Mouse (Mus musculus) forelimb bud, embryonic 11.5 days (tissue): ENCODE results near the gene Bud23.
"Not testable (repeated sequence)": the region's sequence is repeated elsewhere in the genome, so short reads cannot be mapped to it uniquely, and the experiment has no call there.

Experiments
- DNase-seq: peaks from one replicate; pipeline ENCODE4 v3.0.0-alpha.2; 2012; ENCODE audit warnings: low read depth, low spot score

Bud23 gene

DNA sequence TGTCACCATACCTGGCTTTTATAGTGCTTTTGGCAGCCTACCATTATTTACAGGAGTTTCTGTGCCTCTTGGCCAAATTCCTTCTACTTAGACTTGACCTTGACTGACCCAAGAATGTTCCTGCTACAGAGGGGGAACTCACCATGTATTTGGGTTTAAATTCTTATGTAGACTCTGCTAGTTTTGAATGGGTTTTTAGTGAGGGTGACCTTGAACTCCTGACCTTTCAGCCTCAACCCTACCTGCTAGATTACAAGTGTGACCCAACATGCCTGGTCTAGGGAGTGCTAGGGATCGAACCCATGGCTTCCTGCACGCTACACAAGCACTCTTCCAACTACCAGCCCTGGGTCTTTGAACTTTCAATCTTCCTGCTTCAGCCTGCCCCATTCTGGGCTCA lies 7.3 kb upstream of the Bud23 start:
- no peak for DNase-seq

DNA sequence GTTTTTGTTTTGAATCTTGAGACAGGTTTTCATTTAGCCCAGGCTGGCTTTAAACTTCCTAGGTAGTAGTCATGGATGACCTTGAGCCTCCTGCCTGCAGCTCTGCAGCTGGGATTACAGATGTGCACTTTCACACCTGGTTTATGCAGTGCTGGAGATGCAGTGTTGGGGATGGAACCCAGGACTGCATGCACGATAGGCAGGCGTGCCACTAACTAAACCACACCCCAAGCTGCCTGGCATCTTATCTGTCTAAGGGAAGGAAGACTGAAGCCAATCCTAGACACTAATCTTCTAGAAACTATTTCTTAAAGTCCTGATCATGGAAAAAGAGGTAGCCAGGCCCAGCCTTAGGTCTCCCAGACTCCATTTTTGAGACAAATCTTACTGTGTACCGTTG lies 5.7 kb upstream of the Bud23 start:
- DNase-seq: no peak

DNA sequence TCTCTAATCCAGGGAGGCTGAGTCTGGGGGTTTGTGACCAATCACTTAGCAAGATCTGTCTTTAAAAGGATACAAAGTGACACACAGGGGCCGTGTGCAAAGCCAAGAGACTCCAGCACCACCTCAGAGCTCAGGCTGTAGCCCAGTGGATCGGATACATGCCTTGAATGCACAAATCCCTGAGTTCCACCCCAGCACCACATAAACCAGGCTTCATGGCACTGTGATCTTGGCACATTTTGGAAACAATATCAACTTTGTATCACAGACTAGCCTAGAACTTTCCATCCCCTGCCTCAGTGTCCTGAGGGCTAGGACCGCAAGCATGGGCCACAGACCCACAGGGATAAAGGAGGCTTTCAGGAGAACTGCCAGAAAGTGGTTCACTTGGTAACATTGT lies 1.2 kb upstream of the Bud23 start:
- no peak for DNase-seq

DNA sequence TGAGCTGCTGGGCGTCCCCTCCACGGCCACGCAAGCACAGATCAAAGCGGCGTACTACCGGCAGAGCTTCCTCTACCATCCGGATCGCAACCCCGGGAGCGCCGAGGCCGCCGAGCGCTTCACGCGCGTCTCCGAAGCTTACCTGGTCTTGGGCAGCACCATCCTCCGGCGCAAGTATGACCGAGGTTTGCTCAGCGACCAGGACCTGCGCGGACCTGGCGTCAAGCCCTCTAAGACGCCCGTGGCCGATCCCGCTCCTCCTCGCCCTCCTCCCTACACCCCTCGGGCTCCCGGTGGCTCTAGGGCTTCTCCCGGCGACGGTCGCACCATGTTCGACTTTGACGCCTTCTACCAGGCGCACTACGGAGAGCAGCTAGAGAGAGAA lies 385 bp downstream of the Bud23 start:
- no peak for DNase-seq

DNA sequence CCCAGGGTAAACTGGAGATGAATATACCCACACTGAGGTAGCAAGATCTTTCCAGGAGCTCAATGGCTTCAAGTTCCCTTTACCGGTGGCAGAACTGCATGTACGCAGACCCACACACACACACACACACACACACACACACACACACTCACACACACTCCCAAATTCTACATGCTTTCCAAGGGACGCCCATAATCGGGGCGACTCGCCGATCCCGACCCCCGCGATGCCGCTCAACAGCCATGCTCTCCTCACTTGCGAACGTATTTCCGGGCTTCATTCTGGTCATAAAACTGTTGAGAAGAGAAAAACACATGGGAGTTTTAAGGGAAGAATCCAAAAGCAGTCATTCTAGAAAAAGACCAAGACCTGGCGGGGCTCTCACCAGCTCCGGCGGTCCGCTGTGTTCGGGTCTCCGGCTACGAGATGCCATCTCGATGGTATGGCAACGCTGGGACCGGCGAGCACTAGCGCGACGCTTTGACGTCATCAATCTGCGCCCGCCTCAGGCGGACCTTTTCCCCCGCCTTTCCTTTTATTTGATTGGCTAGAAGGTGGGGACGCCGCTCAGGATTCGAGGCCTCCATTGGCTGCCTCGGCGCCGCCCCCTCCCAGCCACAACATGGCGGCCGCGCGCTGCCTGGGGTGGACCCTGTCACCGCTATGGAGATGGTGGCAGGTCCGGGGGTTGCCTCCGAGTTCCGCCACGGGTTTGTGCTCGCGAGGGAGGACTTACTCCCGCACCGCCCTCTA lies 954 bp downstream of the Bud23 start, which contains the start of gene Dnajc30:
TSS of gene Dnajc30 (plus strand) at position 574 of the 753 bp plus-strand sequence.
- peak; percentile 98 for DNase-seq

DNA sequence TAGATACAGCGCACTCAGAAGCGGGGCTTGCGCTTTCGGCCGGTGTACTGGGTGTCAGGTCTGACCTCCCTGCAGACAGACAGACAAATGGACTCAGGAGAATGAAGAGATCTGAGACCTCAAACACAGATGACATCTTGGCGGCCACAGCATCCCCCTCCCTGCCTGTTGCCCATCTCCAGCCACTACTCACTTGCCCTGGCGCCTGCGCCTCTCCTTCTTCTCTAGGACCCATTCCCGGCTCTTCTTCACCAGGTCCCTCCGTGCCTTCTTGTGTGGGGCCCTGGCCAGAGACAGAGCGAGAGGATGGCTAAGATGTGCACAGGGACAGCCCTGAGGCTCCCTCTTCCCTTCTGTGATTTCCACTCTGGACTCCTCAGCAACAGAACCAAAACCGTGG lies 11.4 kb downstream of the Bud23 start:
- DNase-seq: no peak

DNA sequence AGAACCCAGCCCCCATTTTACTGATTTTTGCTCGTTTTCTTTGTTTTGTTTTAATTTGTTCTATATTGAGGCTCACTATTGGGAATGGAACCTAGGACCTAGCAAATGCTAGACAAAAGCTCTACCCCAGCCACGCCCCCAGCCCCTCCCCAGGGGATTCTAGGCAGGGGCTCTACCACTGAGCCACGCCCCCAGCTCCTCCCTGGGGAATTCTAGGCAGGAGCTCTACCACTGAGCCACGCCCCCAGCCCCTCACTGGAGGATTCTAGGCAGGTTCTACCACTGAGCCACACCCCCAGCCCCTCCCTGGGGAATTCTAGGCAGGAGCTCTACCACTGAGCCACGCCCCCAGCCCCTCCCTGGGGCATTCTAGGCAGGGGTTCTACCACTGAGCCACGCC lies 15.5 kb downstream of the Bud23 start:
- DNase-seq: not testable (repeated sequence)

DNA sequence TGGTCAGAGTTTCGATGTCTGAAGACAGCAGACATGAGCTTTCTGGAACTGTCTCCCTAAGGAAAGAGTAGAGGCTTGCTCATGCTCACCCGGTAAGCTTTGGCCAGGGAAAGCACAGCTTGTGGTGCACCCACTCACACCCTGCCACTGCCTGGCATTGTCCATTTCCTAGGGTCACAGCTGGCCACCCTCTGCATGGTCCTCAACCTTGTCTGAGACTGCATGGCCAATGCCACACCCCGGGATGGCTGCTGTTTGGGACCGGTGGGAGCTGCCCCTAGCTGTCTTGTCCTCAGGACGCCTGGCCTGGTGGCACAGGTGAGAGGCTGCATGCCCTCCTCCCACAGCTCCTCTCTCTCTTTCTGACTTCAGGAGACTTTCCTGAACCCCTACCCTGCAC lies 16.2 kb downstream of the Bud23 start:
- DNase-seq: no peak

DNA sequence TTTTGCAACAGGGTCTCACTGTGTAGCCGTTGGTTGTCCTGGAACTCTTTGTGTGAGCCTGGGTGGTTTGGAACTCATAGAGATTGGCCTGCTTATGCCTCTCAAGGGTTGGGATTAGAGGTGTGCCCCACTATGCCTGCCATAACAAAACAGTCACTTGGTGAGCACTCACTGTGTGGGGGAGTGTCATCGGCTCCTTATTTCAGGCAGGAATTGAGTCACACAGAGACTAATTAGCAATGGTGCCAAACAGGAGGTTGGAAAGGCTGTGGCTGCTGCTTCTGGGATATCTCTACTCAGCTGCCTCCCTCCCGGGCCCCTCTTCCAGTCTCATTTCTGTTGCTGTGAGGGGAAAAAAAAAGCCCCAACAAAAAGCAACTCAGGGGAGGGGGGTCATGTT lies 20.2 kb downstream of the Bud23 start:
- no peak for DNase-seq

DNA sequence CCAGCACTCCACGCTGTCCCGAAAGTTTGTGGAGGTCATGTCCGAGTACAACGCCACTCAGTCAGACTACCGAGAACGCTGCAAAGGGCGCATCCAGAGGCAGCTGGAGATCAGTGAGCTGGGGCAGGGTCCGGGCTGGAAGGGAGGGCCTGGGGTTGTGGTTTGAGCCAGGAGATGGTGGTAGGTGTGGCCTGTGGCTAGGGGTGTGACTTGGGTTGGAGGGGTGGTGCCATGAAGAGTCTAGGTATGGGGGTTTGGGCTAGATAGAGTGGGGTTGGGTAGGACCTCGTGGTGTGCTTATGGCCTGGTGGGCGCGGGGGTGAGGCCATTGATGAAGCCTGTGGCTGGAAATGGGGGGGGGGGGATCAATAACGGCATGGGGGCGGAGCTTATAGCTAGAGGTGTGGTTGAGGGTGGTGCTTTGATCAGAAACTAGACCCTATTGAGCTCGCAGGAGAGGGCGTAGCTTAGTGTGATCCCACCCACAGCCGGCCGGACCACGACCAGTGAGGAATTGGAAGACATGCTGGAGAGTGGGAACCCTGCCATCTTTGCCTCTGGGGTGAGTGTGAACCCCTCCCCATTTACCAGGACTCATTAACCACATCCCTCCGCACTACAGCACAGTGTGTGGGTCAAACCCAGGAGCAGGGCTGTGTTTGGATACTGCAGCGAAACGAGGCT lies 22.5 kb downstream of the Bud23 start:
- no peak for DNase-seq

DNA sequence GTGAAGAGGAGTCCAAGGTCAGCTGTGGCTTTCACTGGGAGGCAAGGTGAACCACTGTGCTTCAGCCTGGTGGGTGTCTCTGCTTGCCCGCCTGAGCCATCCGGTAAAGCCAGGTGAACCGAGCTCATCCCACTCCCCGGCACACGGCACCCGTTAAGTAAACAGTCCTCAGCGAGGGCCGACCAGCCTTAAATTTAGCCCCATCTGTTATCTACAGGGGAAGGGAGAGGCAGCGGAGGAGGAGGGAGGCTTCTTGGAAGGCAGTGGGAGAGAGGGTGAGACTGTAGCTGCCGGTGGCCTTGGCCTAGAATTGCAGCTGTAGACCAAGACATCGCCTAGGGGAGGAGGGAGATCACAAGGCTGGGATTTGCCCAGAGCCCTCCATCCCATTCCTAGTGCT lies 24.0 kb downstream of the Bud23 start:
- no peak for DNase-seq

DNA sequence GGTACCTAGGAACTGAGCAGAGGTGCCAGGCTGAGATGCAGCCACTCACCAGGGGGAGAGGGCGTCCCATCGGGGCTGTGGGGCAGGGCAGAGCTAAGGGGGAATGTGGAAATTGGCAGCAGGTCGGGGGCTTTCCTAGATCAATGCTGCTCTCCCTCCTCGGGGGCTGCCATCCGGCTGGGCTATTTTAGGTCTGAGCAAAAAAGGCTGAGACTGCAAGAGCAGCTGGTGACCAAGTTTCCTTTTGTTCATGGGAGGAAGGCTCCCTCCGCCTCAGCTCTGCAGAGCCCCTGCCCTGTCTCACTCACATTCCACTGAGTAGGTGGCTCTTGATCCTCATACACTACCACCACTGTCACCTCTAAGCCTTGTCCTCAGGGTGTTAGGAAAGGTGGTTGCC lies 24.7 kb downstream of the Bud23 start:
- no peak for DNase-seq

DNA sequence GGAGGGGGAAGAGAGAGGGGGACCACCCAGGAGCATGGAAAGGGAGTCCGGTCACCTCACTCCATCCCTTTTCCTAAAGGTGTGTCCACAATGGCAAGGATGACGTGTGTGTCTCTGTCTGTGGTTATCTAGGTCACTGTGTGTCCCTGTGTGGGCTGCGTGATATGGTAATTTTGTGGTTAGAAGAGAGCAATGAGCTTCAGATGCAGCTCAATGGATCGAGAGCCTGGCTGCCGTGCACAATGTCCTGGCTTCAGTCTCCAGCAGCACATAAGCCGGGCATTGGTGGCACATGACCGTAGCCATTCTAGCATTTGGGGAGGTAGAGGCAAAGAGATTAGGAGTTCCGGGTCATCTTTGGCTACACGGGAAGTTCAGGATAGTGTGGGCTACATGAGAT lies 25.2 kb downstream of the Bud23 start:
- DNase-seq: no peak

DNA sequence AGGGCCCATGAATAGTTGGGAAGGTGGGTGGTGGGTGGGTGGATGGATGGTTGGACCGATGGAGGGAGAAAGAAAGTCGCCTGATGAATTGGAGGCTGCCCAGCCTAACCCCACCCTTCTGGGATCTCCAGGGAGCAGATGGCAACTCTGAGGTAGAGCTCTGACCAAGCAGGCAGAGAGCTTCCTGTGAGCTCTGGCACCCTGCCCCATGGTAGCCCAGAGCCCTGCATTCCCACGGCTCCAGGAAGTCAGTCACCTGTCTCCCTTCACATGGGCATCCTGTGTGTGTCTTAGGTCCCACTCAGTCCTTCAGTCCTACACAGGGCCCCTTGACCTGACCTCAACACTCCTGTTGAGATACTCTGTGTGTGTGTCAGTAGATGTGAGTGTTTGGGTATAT lies 26.8 kb downstream of the Bud23 start:
- no peak for DNase-seq

DNA sequence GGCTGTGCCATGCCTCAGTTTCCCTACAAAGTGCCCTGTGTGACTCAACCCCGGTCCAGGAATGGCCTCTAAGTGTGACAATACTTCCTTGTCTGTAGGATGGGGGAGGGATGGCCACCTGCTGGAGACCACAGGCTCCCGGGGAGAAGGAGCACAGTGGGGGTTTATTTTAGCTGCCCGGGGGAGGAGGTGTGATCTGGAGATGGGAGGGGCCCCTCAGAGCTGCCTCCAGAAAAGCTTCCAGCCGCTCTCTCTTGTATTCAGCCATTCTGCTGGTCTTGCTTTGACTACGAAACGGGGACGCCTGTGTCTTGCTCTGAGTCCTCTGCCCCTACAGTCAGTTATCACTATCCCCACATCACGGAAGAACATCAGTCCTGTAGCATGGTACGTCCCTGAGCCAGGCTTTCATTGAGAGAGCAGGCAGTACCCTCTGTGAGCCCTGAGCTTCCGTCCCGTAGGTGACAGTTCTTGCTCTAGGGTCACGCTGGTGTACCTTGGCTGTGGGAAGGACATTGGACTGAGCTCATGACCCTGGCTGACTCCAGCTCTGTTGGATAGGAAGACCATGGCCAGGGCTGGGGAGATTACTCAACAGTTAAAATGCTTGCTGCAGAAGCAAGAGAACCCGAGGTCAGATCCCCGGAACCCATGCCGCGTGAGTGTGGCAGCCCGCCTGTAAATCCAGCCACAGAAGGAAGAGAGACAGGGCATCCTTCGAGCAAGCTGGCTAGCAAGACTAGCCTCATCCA lies 29.0 kb downstream of the Bud23 start:
- no peak for DNase-seq

DNA sequence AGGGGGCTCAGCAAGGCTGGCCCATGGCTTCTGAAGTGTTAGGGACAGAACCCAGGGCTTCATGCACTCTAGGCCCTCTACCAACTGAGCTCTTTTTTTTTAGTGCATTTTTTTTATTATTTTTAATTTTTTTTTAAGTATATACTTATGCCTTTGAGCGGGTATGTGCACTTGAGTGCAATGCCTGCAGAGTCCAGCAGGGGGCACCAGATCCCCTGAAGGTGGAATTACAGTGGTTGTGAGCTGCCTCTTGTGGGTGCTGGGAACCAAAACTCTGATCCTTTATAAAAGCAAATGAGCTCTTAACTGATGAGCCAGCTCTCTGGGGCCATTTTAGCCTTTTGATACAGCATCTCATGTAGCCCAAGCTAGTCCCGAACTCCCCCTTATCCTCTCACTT lies 30.2 kb downstream of the Bud23 start:
- DNase-seq: no peak

DNA sequence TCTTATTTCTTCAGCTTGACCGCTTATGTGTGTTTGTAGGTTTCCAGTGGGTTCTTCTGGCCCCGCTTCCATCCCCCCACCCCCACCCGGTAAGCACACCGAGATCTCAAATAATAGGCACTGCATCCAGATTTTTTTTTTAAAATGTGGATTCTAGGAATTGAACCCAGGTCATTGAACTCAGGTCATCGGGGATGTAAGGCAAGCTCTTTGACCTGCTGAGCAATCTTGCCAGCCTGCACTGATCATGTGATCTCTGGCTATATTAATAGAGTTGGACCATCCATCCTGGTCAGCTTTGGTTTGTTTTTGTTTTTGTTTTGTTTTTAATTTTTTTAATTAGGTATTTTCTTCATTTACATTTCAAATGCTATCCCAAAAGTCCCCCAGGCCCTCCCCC lies 32.2 kb downstream of the Bud23 start:
- DNase-seq: no peak

DNA sequence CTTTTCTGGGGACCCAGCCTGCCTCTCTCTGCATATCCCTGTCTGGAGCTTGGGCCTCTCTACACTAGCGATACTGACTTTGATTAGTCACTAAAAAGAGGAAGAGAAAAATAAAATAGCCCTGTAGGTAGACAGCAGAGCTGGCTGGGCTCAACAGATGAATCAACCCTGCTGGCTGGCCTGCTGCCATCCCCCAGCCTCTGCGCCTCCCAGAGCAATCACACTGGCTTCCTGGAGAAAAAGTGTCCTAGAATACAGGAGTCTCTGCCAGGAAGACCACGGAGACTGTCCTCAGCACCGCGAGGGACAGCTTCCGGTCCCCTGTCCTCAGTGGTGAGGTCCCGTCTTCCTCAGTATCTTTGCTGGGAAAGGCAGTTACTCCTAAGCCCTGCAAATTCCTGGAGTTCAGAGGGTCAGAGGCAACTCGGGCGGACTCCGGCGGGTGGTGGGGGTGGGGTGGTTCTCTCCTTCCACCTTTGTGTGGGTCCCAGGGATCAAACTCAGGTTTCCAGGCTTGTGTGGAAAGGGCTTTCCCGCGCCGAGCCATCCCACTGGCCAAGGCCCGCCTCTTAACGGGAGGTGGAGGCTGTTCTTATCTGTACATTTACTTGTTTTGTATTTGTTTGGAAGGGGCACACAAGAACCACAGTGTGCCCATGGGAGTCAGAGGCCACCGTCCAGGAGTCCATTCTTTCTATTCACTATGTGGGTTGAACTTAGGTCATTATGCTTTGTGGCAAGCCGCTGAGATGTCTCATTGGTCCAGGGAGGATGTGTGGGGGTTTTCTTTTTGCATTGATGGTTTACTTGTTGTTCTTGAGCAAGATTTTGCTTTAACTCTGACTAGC lies 35.5 kb downstream of the Bud23 start:
- no peak for DNase-seq

DNA sequence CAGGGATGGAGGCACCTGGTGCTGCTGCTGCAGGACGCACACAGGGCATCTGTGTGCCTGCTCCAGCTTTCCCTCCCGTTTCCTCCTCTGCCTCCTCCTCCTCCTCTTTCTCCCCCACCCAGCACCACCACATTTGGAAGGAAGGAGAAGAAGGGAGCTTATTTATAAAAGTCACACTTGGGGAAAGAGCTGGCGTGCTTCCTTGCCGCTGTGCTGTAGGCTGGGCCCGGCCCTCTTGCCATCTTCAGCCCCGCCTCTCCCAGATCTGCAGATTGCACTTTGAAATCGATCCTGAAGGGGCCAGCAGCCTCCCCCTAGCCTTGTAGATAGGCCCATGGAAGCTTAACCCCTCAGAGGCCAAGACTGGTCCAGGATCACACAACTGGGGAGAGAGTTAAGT lies 38.9 kb downstream of the Bud23 start:
- no peak for DNase-seq

DNA sequence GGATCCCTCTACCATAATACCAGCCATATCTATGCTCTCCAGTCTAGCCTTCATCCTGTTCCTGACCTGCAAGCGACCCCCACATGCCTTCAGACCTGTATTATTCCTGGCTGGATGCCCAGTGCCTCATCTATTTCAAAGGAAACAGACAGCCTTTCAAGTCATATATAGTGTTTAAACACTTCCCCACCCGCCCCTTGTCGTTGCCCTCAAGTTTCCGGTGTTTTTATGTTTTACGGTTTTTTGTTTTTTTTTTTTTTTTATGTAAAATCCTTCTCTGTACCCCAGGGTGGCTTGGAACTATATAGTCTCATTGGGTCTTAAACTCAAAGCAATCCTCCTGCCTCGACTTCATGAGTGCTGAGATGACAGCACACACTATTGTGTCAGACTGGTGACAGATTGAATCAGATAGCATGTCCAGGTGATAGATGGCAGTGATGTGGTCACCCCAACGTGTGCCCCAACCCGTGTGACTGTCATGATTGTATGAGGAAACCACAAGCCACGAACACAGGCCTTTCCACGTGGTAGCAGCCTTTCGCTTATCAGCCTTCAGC lies 40.0 kb downstream of the Bud23 start:
- no peak for DNase-seq

DNA sequence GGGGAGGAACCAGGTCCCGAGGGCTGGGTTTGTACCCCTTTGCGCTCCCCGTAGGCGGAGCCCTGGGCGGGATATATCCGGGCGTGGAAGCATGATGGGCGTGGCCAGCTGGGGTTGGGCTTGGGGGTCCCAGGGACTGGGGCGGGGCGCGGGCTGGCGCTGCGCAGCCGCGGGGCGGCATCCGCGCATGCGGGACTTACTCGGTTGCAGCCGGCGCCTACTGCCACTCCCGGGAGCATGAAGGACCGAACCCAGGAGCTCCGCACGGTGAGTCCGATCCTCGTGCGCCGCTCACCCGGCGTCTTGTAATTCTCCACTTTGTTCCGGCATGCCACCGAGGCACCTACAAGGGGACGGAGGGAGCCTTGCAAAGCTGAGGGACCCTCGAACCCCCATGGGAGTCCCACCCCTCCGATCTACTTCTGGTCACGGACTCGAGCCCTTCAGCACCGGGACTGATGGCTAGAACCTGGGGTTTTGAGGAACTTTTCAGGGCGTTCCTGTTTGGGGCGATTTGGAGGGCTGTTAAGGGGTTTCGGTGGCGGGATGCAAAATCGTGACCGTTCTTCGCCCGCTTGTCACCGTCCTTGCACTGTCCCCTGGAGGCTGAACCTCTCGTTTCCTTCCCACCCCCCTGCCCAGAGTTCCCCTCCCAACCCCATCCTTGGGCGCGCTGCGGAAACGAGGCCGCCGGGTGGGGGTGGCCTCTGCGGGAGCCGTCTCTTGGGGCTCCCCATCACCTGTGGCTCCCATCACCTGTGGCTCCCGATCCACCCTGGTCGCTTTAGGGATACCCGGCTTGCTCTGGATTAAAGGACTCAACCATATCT lies 41.2 kb downstream of the Bud23 start, which contains the start of gene Stx1a:
TSS of gene Stx1a (plus strand) at position 139 of the 830 bp plus-strand sequence.
- peak; percentile 90 for DNase-seq
